Mouse (Mus musculus) lung, postnatal 4 days (tissue): ENCODE measurements around the gene Elf5.

Experiments
- DNase-seq, 2 experiments: peaks; one replicate each; pipeline ENCODE4 v3.0.0; 2021

Gene Elf5

GRCm38 (mm10) chr2:103411348-103411747 is at the start of gene Elf5:
Gene Elf5 (plus strand): TSS chr2:103411688.
- no peak for DNase-seq

GRCm38 (mm10) chr2:103372541-103372940 is 38.9 kb upstream of the Elf5 start:
- DNase-seq = no peak

- peak; percentile 48 to 50 for DNase-seq
Measured at GRCm38 (mm10) chr2:103379502-103380160, 31.9 kb upstream of the Elf5 start.

GRCm38 (mm10) chr2:103382174-103382573 is 29.3 kb upstream of the Elf5 start:
- DNase-seq = no peak

DNA sequence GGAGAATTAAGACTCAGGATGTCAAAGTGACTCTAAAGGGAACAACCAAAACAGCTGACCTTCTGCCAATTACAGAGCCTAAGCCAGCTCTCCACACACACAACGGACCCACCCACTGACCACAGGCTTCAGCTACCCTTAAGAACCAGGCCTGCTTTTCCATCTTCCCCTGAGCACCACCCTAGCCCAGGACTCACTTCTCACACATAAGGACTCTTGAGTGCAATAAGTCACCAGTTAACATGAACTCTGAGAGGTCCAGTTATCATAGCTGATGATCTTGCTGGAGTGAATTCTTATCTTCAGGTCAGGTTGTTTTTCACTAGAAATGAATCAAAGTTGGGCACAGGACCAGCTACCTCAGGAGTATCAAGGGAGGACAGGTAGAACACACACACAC is 23.6 kb upstream of the Elf5 start:
- DNase-seq = peak in 1 of 2 experiments; percentile 49

- DNase-seq = peak; percentile 30 to 66
Measured at GRCm38 (mm10) chr2:103388311-103388710, 23.2 kb upstream of the Elf5 start.

- DNase-seq = peak in 1 of 2 experiments; percentile 38
Measured at GRCm38 (mm10) chr2:103390086-103390988, 21.2 kb upstream of the Elf5 start.

- no peak for DNase-seq
Measured at GRCm38 (mm10) chr2:103391626-103392025, 19.9 kb upstream of the Elf5 start.

DNA sequence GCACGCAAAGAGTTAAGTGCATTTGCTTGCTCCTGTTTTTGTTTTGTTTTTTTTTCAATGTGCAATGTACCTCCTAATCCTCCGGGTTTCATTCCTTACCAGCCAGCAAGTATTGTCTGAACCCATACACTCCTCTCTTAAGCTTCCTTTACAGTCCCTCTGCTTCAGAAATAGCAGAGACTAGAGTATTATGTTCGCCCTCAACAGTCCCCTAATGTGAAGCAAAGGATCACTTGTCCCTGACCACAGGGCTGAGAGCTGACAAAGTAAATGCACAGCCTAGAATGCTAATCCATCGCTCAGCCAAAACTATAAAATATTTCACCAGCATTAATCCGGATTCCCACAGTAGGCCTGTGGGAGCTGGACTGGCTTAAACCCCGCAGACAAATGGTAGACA is 13.4 kb upstream of the Elf5 start:
- DNase-seq = no peak

DNA sequence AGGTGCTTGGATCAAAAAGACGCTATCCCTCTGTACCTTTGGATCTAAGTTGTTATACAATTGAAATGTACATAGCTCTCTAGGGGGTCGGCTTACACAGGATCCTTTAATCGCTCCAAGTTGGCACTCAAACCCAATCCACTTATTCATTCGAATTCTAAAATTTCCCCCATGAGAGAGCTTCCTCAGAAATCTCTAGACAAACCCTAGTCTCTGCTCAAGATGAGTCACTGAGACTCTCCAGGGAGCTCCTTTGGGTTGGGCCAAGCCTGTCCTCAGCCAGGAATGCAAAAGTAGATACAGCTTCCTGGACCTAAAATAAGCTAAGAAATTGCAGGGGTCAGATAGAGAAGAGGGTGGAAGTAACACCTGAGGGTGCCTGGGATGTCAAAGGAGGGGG is 10.8 kb upstream of the Elf5 start:
- no peak for DNase-seq

DNA sequence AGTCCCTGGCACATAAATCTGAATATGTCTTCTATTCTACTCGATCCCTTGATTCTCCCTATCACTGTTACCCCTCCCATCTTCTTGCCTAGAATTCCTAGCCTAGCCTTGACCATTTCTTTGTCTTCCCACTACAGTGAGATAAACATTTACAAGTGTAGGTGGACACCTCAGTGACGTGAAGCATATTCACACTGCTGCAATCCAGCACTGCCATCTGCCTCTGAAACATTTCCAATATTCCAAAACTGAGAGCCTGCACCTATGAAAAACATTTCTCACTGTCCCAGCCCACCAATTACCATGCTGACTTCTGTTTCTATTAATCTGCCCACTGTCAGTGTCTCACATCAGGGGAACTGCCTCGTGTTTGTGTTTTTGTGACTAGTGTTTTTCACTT is 5.2 kb upstream of the Elf5 start:
- DNase-seq = no peak

DNA sequence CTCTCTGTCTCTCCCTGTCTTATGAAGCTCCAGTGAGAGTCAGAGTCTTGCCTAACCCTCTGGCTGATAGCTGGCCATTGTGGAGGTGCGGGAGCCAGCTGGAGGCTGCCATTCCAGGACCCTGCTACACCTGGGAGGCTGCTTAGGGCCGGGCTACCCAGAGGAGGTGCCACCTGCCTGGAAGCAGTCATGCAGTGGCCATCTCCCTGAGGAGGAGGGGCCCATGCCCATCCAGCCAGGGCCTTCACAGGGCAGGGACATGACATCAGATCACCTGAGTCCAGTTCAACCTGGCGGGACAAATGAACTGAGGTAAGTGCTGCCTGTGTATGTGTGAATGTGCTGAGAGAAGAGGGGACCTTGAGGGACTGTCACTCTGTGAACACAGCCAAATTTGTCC is 328 bp downstream of the Elf5 start:
- no peak for DNase-seq

DNA sequence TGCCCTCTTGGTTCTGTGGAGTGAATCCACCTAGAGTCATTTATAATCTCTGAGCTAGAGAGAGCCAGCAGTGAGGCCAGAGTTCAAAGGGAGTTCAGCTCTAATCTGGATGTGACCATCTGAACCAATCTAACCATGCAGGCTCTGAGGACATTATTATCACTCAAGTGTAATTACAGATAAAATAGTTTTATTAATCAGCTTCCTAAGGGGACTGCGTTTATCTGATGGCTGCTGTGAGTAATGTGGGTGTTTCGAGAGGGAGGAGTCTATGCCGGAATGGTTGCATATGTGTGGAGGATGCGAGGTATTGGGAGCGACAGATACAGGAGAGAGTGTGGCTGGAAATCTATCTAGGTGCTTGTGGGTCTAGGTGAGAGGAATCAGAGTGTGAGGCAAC is 1.9 kb downstream of the Elf5 start:
- DNase-seq = no peak

GRCm38 (mm10) chr2:103415774-103416173 is 4.3 kb downstream of the Elf5 start:
- DNase-seq = no peak

DNA sequence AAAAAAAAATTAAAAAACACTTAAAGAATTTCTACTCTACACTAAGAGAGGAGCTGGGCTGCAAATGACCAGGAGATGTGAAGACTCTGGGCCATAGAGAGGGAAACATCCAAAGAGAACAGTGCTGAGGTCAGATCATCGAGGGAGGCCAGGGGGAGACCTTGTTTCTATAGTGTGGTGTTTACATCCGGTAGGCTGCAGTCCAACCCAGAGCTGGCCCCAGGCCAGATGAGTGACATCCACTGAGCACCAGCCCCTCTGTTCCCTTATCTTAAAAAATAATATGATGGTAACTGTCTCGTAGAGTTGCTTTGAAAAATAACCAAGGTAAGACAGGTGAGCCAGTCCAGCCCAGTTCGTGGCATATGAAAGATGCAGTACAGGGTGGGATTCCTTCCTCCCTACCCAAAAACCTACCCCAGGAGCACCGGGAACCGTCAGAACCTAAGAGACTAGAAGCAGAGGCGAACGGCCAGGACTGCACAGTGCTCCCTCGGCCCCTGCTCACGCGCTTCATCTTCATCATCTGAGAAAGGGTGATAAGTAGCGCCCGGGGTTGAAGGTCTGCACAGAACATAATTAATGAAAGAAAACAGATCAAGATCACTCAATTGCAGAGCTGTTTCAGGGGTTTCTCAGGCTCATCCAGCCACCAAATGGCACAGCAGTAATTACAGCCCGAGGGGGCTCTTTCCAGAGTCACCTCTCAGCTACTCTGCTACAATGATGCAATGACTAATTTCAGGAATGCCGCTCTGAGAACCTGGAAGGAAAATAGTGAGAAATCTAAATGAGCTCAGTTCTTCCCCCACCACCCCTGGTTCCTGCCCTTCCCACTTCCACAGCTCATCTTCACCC is 9.4 kb downstream of the Elf5 start:
- peak in 1 of 2 experiments; percentile 59 for DNase-seq

DNA sequence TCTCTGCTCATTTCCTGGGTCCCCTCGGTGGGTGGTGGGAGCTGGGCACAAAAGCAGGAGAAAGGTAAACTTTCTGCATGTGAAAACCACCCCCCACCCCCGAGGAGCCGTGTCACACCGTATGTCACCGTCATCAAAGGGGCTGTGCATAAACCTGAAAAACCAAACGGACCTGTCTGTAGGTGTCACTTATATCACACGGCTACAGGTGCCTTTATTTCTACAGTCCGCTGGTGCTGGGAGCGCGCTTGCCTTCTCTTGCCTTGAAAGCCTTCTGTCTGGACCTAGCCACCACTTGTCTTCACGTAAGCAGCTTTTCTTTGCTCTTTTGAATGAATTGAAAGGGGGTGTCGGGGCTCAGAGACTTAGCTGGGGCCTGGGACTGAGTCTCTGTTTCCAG is 12.4 kb downstream of the Elf5 start:
- DNase-seq = peak in 1 of 2 experiments; percentile 36

- peak; percentile 72 to 77 for DNase-seq
Measured at GRCm38 (mm10) chr2:103424349-103425026, 13.0 kb downstream of the Elf5 start.

- peak; percentile 48 to 65 for DNase-seq
Measured at GRCm38 (mm10) chr2:103425456-103426063, 14.1 kb downstream of the Elf5 start.

DNA sequence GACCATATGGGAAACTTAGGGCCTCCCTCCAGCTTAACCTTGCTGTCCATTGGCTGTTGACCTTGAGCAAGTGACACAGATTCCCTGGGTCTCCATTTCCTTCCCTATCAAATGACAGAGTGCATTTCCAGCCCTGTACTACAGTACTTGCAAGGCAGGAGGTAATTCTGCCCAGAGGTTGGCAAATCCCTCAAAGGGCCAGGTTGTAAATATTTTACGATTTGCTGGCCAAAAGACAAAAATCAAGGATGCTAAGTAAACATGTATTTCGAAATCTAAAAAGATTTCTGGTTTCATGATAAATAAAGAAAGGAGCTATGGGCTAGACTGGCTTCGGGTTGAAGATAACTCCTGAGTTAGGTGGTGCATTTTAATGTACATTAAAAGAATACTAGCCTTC is 16.9 kb downstream of the Elf5 start:
- no peak for DNase-seq

DNA sequence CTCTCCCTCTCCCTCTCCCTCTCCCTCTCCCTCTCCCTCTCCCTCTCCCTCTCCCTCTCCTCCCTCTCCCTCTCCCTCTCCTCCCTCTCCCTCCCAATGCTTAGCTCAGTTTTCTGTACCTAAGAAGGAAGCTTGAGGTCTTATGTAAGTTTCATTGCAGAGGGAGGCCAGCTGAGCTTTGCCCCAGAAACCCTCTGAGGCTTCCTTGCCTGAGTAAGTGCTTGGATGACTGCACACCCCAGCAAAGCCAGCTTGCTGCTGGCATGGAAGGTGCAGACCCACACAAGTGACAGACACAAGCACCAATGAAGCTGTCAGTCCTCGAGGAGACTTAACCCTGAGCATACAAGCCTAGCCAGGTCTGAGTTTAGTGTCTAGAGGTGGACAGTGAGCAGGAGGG is 19.2 kb downstream of the Elf5 start:
- no peak for DNase-seq

- DNase-seq = peak in 1 of 2 experiments; percentile 42
Measured at GRCm38 (mm10) chr2:103432695-103433275, 21.3 kb downstream of the Elf5 start.

GRCm38 (mm10) chr2:103435110-103435509 is 23.6 kb downstream of the Elf5 start:
- DNase-seq = peak; percentile 67 to 82
